Mouse (Mus musculus) intestine, embryonic 16.5 days (tissue): Measurements from ENCODE around the gene Nav1. TPM values are rescaled to one million over a fixed set of nuclear protein-coding genes. Genes with fewer than 3 reads are reported as not detected.
A peak's percentile ranks its signal among the peaks of the same experiment; 100 is the strongest.

Source experiments
- ATAC-seq: fragments of 200-750 bp; cut with Nextera tagmentation; 2 replicates; pipeline ENCODE4 v1.8.0; 2017; ENCODE audit warnings: moderate TSS enrichment, moderate library complexity
- H3K27ac ChIP-seq: fragments of 300-500 bp; sonication (generic); 2 replicates; pipeline ENCODE4 v1.5.1; 2014; ENCODE audit warnings: mild to moderate bottlenecking, low read length
- H3K27me3 ChIP-seq: fragments of 300-500 bp; sonication (generic); replicated peaks from 2 replicates; pipeline ENCODE4 v1.6.1; 2014; ENCODE audit warnings: low read length, control low read depth, mixed read lengths; ENCODE audit not compliant: control insufficient read depth, insufficient read depth
- H3K36me3 ChIP-seq: fragments of 300-500 bp; sonication (generic); 2 replicates; pipeline ENCODE4 v1.6.1; 2014; ENCODE audit warnings: low read length, control low read depth; ENCODE audit not compliant: control insufficient read depth, insufficient read depth
- H3K4me1 ChIP-seq: fragments of 300-500 bp; sonication (generic); 2 replicates; pipeline ENCODE4 v1.6.1; 2014; ENCODE audit warnings: low read length, control low read depth, mixed read lengths; ENCODE audit not compliant: control insufficient read depth, insufficient read depth
- H3K4me2 ChIP-seq: fragments of 300-500 bp; sonication (generic); 2 replicates; pipeline ENCODE4 v1.6.1; 2014; ENCODE audit warnings: low read depth, low read length, control low read depth
- H3K4me3 ChIP-seq: fragments of 300-500 bp; sonication (generic); 2 replicates; pipeline ENCODE4 v1.5.1; 2014; ENCODE audit warnings: mild to moderate bottlenecking, low read length
- H3K9ac ChIP-seq: fragments of 300-500 bp; sonication (generic); 2 replicates; pipeline ENCODE4 v1.6.1; 2014; ENCODE audit warnings: low read depth, low read length
- H3K9me3 ChIP-seq: fragments of 300-500 bp; sonication (generic); 2 replicates; pipeline ENCODE4 v1.6.1; 2016; ENCODE audit warnings: low read length, control low read depth; ENCODE audit not compliant: control insufficient read depth
- WGBS: fragments of 180-500 bp; shearing (Covaris S2); extraction: QIAGEN DNeasy Blood & Tissue Kit; methylation state at CpG from one replicate; pipeline ENCODE4 v1.1.7; 2014; 5-methylcytosine and 5-hydroxymethylcytosine counted together
- polyA plus RNA-seq: library from polyadenylated mRNA; unstranded; fragments of >200 nt; fragmentation: Nextera tagmentation; extraction: Ambion mirVana; gene quantifications from 2 replicates; pipeline ENCODE4 v1.2.1, GENCODE M21; 2015

The Nav1 gene
- polyA plus RNA-seq, 1 experiment from 2014 or later, result 9.0 TPM

DNA sequence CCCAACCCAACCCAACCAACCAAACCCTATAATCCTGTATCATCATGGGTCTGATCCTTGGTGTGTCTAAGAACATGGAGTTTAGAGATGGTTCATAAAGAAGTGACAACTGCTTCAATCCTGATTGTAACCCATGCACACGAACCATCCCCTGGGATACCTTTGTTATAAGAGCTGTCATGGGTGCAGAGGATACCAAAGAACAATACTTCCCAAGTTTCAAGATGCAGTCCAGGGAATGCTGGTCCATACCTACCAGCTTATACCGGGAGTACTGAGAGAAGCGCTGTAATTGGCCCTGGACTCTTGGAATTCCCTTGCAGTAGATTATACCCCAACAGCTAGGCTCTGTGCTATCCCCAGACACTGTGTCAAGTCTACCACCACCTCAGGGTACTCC is 165.2 kb downstream of the Nav1 start:
- Histone ChIP-seq H3K4me3 (no peak overlapping the region), H3K9me3 (no peaks in the 10 kb centered on the region), H3K27me3 (no peaks in the 10 kb centered on the region), H3K4me1 (no peaks in the 10 kb centered on the region), H3K27ac (no peak overlapping the region), H3K9ac (no peak overlapping the region), H3K36me3 (0 out of 2 replicates have a peak, but pooled peaks cover 6% of the 10 kb centered on the region), H3K4me2 (no peak overlapping the region)
- ATAC-seq, result no peak
- WGBS, result over 99% methylated on average over 3 of the region's 3 CpGs

GRCm38 (mm10) chr1:135440986-135441385 is 166.1 kb downstream of the Nav1 start:
- Histone ChIP-seq H3K4me3 (no peak overlapping the region), H3K9me3 (no peaks in the 10 kb centered on the region), H3K4me2 (no peak overlapping the region), H3K4me1 (no peaks in the 10 kb centered on the region), H3K36me3 (0 out of 2 replicates have a peak, but pooled peaks cover 6% of the 10 kb centered on the region), H3K27me3 (no peaks in the 10 kb centered on the region), H3K27ac (no peak overlapping the region), H3K9ac (no peak overlapping the region)
- 91% methylated on average over 6 of the region's 6 CpGs for WGBS
- no peak for ATAC-seq

- Histone ChIP-seq H3K36me3 (0 out of 2 replicates have a peak, but pooled peaks cover 6% of the 10 kb centered on the region), H3K4me2 (no peak overlapping the region), H3K27me3 (no peaks in the 10 kb centered on the region), H3K27ac (no peak overlapping the region), H3K4me1 (no peaks in the 10 kb centered on the region), H3K9ac (no peak overlapping the region), H3K9me3 (no peaks in the 10 kb centered on the region), H3K4me3 (no peak overlapping the region)
- 88% methylated on average over 6 of the region's 6 CpGs for WGBS
- ATAC-seq, result no peak
Measured at GRCm38 (mm10) chr1:135438801-135439200, 168.3 kb downstream of the Nav1 start.

GRCm38 (mm10) chr1:135435823-135436222 is 171.3 kb downstream of the Nav1 start:
- peaks cover 1% of the 10 kb centered on the region; the same call in 1 of the 2 replicates for H3K4me1 ChIP-seq
- no peaks in the 10 kb centered on the region for H3K27me3 ChIP-seq
- no peaks in the 10 kb centered on the region for H3K36me3 ChIP-seq
- no peak overlapping the region for H3K4me3 ChIP-seq
- no peak overlapping the region for H3K4me2 ChIP-seq
- H3K27ac ChIP-seq, result no peak overlapping the region
- no peak overlapping the region for H3K9ac ChIP-seq
- no peaks in the 10 kb centered on the region for H3K9me3 ChIP-seq
- WGBS, result 18% methylated on average over 2 of the region's 2 CpGs
- ATAC-seq, result no peak

- H3K4me3 ChIP-seq, result peak overlapping the region; percentile 86
- ATAC-seq, result peak; percentile 78
- peak overlapping the region; percentile 93 for H3K9ac ChIP-seq
- H3K27me3 ChIP-seq, result no peaks in the 10 kb centered on the region
- H3K9me3 ChIP-seq, result no peaks in the 10 kb centered on the region
- H3K36me3 ChIP-seq, result no peaks in the 10 kb centered on the region
- peak overlapping the region; percentile 69 for H3K4me2 ChIP-seq
- peak overlapping the region; percentile 52; the same call in 1 of the 2 replicates for H3K27ac ChIP-seq
- WGBS, result 1% methylated on average over 14 of the region's 14 CpGs
- peaks cover 19% of the 10 kb centered on the region for H3K4me1 ChIP-seq
Measured at GRCm38 (mm10) chr1:135430669-135431017, 176.5 kb downstream of the Nav1 start.

GRCm38 (mm10) chr1:135429901-135430668 is 177.0 kb downstream of the Nav1 start, which contains the start of gene Ipo9:
Ipo9 (minus strand) TSS chr1:135430499.
- no peaks in the 10 kb centered on the region for H3K9me3 ChIP-seq
- H3K27ac ChIP-seq, result peak within 1 kb of the TSS; percentile 75
- ATAC-seq, result peak; percentile 98
- H3K4me1 ChIP-seq, result peaks cover 19% of the 10 kb centered on the region
- H3K4me2 ChIP-seq, result peak within 1 kb of the TSS; percentile 69
- WGBS, result under 1% methylated on average over 65 of the region's 65 CpGs
- H3K9ac ChIP-seq, result peak within 1 kb of the TSS; percentile 93
- H3K27me3 ChIP-seq, result no peaks in the 10 kb centered on the region
- peak within 1 kb of the TSS; percentile 86 for H3K4me3 ChIP-seq
- H3K36me3 ChIP-seq, result no peaks in the 10 kb centered on the region

- 87% methylated on average over 6 of the region's 6 CpGs for WGBS
- H3K4me2 ChIP-seq, result no peak overlapping the region
- H3K4me3 ChIP-seq, result no peak overlapping the region
- H3K27ac ChIP-seq, result no peak overlapping the region
- H3K9ac ChIP-seq, result no peak overlapping the region
- H3K36me3 ChIP-seq, result no peaks in the 10 kb centered on the region
- peaks cover 19% of the 10 kb centered on the region for H3K4me1 ChIP-seq
- no peaks in the 10 kb centered on the region for H3K9me3 ChIP-seq
- ATAC-seq, result no peak
- H3K27me3 ChIP-seq, result no peaks in the 10 kb centered on the region
Measured at GRCm38 (mm10) chr1:135427390-135427789, 179.7 kb downstream of the Nav1 start.

DNA sequence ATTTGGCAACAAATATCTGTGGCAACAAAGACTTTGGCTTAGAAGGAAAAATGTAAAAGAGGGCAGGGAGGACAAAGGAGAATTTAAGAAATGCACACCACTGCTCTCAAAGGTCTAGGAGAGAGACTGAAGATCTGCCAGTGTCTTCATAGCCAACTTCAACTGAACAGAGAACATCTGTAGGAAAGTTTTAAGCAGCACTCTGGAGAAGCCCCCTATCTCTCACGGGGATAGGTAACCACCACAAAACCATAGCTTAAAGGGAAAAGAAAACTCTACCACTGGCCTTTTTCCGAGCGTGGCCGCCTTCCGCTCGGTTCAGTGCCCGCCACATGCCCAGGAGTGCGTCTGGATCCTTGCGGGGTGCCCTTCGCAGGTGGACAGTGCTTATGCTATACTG is 180.4 kb downstream of the Nav1 start:
- WGBS, result 94% methylated on average over 10 of the region's 10 CpGs
- ATAC-seq, result no peak
- H3K36me3 ChIP-seq, result no peaks in the 10 kb centered on the region
- no peak overlapping the region for H3K27ac ChIP-seq
- H3K4me2 ChIP-seq, result no peak overlapping the region
- no peaks in the 10 kb centered on the region for H3K9me3 ChIP-seq
- H3K27me3 ChIP-seq, result no peaks in the 10 kb centered on the region
- H3K4me1 ChIP-seq, result peaks cover 19% of the 10 kb centered on the region
- no peak overlapping the region for H3K9ac ChIP-seq
- H3K4me3 ChIP-seq, result no peak overlapping the region

DNA sequence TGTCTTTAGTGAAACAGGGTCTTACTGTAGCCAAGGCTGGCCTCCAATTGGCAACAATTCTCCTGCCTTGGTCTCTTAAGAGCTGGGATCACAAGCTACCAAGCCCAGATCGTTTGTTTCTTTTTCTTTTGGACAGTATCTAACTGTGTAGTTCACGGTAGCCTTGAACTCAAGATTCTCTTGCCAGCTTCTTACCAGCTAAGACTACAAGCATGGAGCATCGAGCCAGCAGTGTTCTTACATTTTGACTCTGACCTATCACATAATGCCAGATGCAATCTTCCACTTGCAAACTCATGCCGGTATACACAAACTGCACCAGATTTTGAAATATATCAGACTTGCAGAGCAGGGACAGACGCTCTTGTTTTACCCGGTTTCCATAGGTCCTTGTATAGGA is 184.3 kb downstream of the Nav1 start:
- 93% methylated on average over 6 of the region's 6 CpGs for WGBS
- H3K4me2 ChIP-seq, result no peak overlapping the region
- H3K4me3 ChIP-seq, result no peak overlapping the region
- no peak overlapping the region for H3K27ac ChIP-seq
- no peaks in the 10 kb centered on the region for H3K9me3 ChIP-seq
- ATAC-seq, result no peak
- no peaks in the 10 kb centered on the region for H3K27me3 ChIP-seq
- no peaks in the 10 kb centered on the region for H3K4me1 ChIP-seq
- no peak overlapping the region for H3K9ac ChIP-seq
- peaks cover 14% of the 10 kb centered on the region for H3K36me3 ChIP-seq

GRCm38 (mm10) chr1:135413996-135414395 is 193.1 kb downstream of the Nav1 start:
- Histone ChIP-seq H3K4me3 (no peak overlapping the region), H3K4me2 (no peak overlapping the region), H3K9ac (no peak overlapping the region), H3K4me1 (no peaks in the 10 kb centered on the region), H3K27ac (no peak overlapping the region), H3K36me3 (peaks cover 20% of the 10 kb centered on the region), H3K27me3 (no peaks in the 10 kb centered on the region), H3K9me3 (no peaks in the 10 kb centered on the region)
- no peak for ATAC-seq
